Comparison of ENCODE assay signal across 15 mouse cellular contexts in the genomic region with DNA sequence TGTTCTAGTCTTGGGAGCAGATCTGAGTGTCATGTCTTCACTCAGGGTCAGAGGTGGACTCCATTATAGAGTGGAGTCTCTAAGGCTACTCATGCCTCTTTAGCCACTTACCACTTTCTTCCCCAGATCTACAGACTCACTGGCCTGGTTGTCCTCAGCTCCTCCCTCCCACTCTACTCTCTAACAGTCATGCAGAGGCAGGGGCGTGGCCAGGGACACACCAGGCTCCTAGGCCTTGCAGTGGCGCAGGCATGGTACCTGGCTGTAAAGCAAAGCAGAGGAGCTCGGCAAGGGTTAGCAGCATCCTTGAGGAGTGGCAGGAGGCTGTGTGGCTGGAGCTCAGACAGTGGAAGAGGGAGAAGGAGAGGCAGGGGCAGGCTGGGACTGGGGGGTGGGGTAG.
"Had no signal": no experiment of that assay in that cellular context is flagged by ENCODE, and none has a peak within 500 bp of the region (broad histone marks: within the 10 kb centered on the region; RNA-seq: fewer than 3 reads in every experiment).

No protein-coding gene starts in this region.

- H3K9ac ChIP-seq: limb, embryonic 13.5 days; liver, embryonic 14.5 days; liver, postnatal 0 days; lung, embryonic 14.5 days; midbrain, embryonic 13.5 days had no signal

- DNase-seq: kidney, adult 2 months; kidney, postnatal 10 days; kidney, postnatal 36 days; liver; liver, postnatal 0 days; lung, embryonic 14.5 days; thymus, adult 18-20 months; thymus, postnatal 36 days had no signal

- H3K4me3 ChIP-seq: limb, embryonic 10.5 days; limb, embryonic 13.5 days; midbrain, embryonic 13.5 days had no signal

- H3K27ac ChIP-seq: limb, embryonic 10.5 days; limb, embryonic 13.5 days; liver, embryonic 14.5 days; macrophage; midbrain, embryonic 13.5 days had no signal

- H3K4me2 ChIP-seq: limb, embryonic 13.5 days; lung, embryonic 14.5 days; midbrain, embryonic 13.5 days had no signal

- H3K4me1 ChIP-seq: limb, embryonic 13.5 days had no signal

- H3K9me3 ChIP-seq: limb, embryonic 10.5 days; limb, embryonic 13.5 days had no signal

- H3K27me3 ChIP-seq: limb, embryonic 13.5 days had no signal

- ATAC-seq: liver, postnatal 0 days; lung, postnatal 0 days; midbrain, embryonic 13.5 days; midbrain, embryonic 16.5 days had no signal

- H3K36me3 ChIP-seq: limb, embryonic 10.5 days; limb, embryonic 13.5 days; midbrain, embryonic 13.5 days had no signal
